Mouse (Mus musculus) testis, adult 2 months (tissue): ENCODE measurements at regions not wholly inside any gene's neighbourhood (a gene's known extent, or its start where the extent isn't known, plus 50 kb on each side); places are given as distances from the start of the nearest gene placed in this dataset.

Experiments used
- H3K27ac ChIP-seq: fragments of 200-500 bp; 2 replicates; pipeline ENCODE4 v1.5.1; 2012; ENCODE audit warnings: low read depth, low read length; ENCODE audit not compliant: control insufficient read depth, insufficient read depth
- H3K27me3 ChIP-seq: fragments of 200-500 bp; 2 replicates; pipeline ENCODE4 v1.6.1; 2012; ENCODE audit warnings: mild to moderate bottlenecking, low read length, moderate library complexity; ENCODE audit not compliant: control insufficient read depth, insufficient read depth
- H3K36me3 ChIP-seq: fragments of 200-500 bp; 2 replicates; pipeline ENCODE4 v1.6.1; 2012; ENCODE audit warnings: mild to moderate bottlenecking, low read length; ENCODE audit not compliant: control insufficient read depth, insufficient read depth
- H3K4me1 ChIP-seq: fragments of 200-500 bp; 2 replicates; pipeline ENCODE4 v1.6.1; 2012; ENCODE audit warnings: low read length; ENCODE audit not compliant: control insufficient read depth, insufficient read depth
- H3K4me3 ChIP-seq: fragments of 200-500 bp; 2 replicates; pipeline ENCODE4 v1.5.1; 2012; ENCODE audit warnings: low read depth, mild to moderate bottlenecking, low read length, moderate library complexity, mixed read lengths; ENCODE audit not compliant: control insufficient read depth
- CTCF ChIP-seq: fragments of 200-500 bp; IDR thresholded peaks from 2 replicates; pipeline ENCODE4 v1.5.1; 2012; ENCODE audit warnings: low read depth, mild to moderate bottlenecking, inconsistent platforms, low read length, moderate library complexity; ENCODE audit not compliant: control insufficient read depth, insufficient read depth, insufficient replicate concordance
- POLR2A ChIP-seq: fragments of 200-500 bp; IDR thresholded peaks from 2 replicates; pipeline ENCODE4 v1.6.1; 2012; ENCODE audit warnings: low read depth, mild to moderate bottlenecking, inconsistent platforms, low read length, moderate library complexity; ENCODE audit not compliant: control insufficient read depth

GRCm38 (mm10) chr1:73845115-73845514 is 279.1 kb downstream of the Tns1 start:
- no peaks in the 10 kb centered on the region for H3K27me3 ChIP-seq
- no peak overlapping the region for H3K4me3 ChIP-seq
- no peak overlapping the region for H3K27ac ChIP-seq
- no peaks in the 10 kb centered on the region for H3K4me1 ChIP-seq
- no peaks in the 10 kb centered on the region for H3K36me3 ChIP-seq
- TF ChIP-seq CTCF (no peak), POLR2A (no peak)

GRCm38 (mm10) chr1:73844574-73844973 is 279.7 kb downstream of the Tns1 start:
- H3K4me1 ChIP-seq = no peaks in the 10 kb centered on the region

GRCm38 (mm10) chr1:73839351-73839750 is 284.9 kb downstream of the Tns1 start:
- Histone ChIP-seq H3K27me3 (no peaks in the 10 kb centered on the region), H3K27ac (no peak overlapping the region), H3K4me3 (no peak overlapping the region), H3K36me3 (no peaks in the 10 kb centered on the region), H3K4me1 (no peaks in the 10 kb centered on the region)
- TF ChIP-seq CTCF (no peak), POLR2A (no peak)

More at GRCm38 (mm10) chr1:73844574-73844973, 279.7 kb downstream of the Tns1 start:
- Histone ChIP-seq H3K36me3 (no peaks in the 10 kb centered on the region), H3K27ac (no peak overlapping the region), H3K4me3 (no peak overlapping the region), H3K27me3 (no peaks in the 10 kb centered on the region)
- no peak for TF ChIP-seq CTCF
- no peak for TF ChIP-seq POLR2A

- TF ChIP-seq CTCF = no peak
- no peaks in the 10 kb centered on the region for H3K27me3 ChIP-seq
- H3K4me3 ChIP-seq = no peak overlapping the region
- H3K27ac ChIP-seq = no peak overlapping the region
- H3K36me3 ChIP-seq = no peaks in the 10 kb centered on the region
- no peaks in the 10 kb centered on the region for H3K4me1 ChIP-seq
These were observed 287.6 kb downstream of the Tns1 start for GRCm38 (mm10) chr1:73836680-73837079.

- Histone ChIP-seq H3K36me3 (no peaks in the 10 kb centered on the region), H3K27me3 (no peaks in the 10 kb centered on the region), H3K4me3 (no peak overlapping the region), H3K27ac (no peak overlapping the region), H3K4me1 (no peaks in the 10 kb centered on the region)
- no peak for TF ChIP-seq CTCF
- no peak for TF ChIP-seq POLR2A
These were observed 289.7 kb downstream of the Tns1 start for GRCm38 (mm10) chr1:73834566-73834965.

GRCm38 (mm10) chr1:73830486-73831132 is 293.6 kb downstream of the Tns1 start:
- peaks cover 4% of the 10 kb centered on the region for H3K4me1 ChIP-seq
- H3K27ac ChIP-seq = no peak overlapping the region
- no peak overlapping the region for H3K4me3 ChIP-seq

GRCm38 (mm10) chr1:73828996-73829395 is 295.3 kb downstream of the Tns1 start:
- TF ChIP-seq CTCF (no peak), POLR2A (no peak)
- Histone ChIP-seq H3K27ac (no peak overlapping the region), H3K4me1 (peaks cover 4% of the 10 kb centered on the region), H3K36me3 (no peaks in the 10 kb centered on the region), H3K4me3 (no peak overlapping the region), H3K27me3 (no peaks in the 10 kb centered on the region)

More at GRCm38 (mm10) chr1:73830486-73831132, 293.6 kb downstream of the Tns1 start:
- H3K27me3 ChIP-seq = no peaks in the 10 kb centered on the region
- H3K36me3 ChIP-seq = no peaks in the 10 kb centered on the region
- TF ChIP-seq POLR2A (no peak), CTCF (no peak)
